Mouse (Mus musculus): ENCODE measurements at regions not wholly inside any gene's neighbourhood (a gene's known extent, or its start where the extent isn't known, plus 50 kb on each side); places are given as distances from the start of the nearest gene placed in this dataset.

DNA sequence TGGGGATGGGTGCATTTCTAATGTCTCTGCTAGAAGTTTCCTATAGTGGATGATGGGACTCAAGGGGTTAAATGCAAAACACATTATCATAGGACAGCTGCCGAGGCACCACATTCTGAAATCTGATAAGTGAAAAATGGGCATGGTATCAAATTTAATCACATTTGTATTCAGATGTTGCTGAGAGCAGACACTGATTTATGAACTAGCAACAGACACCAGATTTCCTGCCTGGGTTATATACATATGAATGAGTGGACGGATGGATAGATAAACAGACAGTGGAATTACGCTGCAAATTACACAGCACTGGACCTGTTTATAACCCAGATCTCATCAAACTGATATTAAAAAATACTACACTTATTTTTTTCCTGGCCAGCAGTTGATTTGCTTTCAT lies 166.2 kb downstream of the Cmpk2 start:
- TF ChIP-seq KAT2A (IDR thresholded peaks at IDR 0.05; ENCODE audit: insufficient replicate concordance, low read length) (no peak), POLR2AphosphoS2 (IDR thresholded peaks at IDR 0.05; ENCODE audit: low read depth, low read length) (no peak), CHD2 (IDR thresholded peaks at IDR 0.05; ENCODE audit: low read length) (no peak), POLR2A (IDR thresholded peaks at IDR 0.05; ENCODE audit: low read depth, low read length) (no peak)
